Mouse (Mus musculus): Measurements from ENCODE around the gene Tmem190.

Gene Tmem190

DNA sequence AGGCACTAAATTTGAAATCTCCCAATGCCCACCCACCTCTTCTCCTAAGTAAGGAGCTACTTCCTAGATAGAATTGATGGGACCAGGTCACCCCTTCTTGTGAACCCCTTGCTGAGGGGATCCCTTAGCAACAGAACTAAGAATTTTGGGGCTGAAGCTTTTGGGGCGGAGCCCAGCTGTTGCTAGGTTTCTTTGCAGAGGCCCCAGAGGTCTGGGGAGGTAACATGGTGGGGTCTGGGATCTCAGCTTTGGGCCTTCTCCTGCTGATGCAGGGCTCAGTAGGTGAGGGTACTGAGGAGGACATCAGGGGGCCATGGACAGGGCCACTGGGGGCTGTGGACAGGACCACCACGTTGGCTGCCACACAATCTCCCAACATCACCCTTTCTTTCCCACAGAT lies at the start of gene Tmem190, which contains the start of gene Il11:
Gene Tmem190, plus strand, starts transcription at position 179 of the 400 bp plus-strand sequence.
Gene Il11, minus strand, starts transcription at position 101 of the 400 bp plus-strand sequence.
- DNase-seq, result no peak

DNA sequence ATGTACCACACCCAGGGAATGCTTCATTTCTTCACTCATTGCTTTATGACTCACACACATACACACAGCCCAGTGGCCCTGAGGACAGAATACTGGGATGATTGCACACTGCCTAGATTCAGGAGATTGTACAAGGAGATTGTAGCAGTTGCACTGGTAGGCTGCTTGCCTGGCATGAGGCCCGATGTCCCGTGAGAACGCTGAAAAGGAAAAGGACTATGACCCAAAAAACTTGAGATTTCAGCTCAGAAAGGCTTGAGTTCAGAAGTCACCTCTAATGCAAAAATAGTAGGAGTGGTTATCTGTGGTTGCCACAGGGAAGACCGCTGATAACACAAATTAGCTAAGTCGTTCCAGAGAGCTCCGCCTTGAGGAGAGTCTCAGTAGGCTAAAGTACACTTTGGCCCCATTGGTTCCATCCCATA lies 49.8 kb upstream of the Tmem190 start:
- DNase-seq, result no peak

DNA sequence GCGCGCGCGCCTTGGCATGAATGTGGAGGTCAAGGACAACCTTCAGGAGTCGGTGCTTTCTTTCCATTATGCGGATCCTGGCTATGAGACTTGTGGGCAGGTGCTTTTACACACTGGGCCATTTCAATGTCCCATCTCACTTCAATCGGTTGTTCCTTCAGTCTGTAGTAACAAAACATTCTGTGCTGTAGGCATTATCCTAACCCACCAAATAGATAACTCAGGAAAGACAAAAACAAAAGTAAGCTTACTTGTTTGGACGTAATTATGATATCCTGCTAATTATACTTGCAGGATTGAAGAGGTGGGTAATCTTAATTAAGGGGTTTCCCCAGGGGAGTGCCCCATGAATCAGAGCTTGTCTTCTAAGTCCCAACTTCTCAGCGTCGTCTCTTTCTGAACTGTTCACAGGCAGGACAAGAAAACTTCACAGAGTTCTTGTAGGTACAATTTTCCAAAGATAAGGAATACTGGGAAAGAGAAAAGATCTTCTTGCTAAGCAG lies 43.6 kb upstream of the Tmem190 start:
- DNase-seq, result no peak

DNA sequence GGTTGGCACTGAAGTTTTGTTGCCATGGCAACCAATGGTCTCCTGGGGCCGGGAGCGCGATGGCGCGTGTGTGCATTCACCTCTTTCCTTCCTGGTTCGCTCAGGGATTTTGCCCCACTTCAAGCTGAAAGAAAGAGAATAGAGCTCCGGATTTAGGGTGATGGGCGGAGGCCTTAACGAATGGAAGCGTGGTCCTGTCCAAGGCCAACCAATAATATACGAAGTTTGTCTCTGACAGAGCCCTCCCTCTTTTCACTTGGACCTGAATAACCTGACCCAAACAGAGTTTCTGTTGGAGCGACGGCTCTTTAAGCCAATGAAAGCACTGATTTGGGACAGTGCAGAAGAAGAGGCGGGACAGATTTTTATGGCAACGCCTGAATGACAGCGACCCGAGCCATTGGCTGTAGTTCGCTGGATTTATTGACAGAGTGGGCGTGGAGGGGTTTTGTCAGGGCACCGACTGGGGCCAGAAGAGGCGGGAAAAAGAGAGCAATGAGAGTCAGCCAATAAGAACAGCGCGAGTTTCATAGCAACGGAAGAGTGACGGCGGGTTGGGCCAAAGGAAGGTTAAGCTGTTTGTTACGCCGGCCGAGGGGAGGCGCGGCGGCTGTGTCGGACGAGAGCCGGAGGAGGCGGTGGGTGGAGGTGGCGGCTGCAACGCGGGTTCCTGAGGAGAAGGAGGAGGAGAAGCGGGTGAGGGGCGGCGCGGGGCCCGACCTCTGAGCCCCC lies 43.0 kb upstream of the Tmem190 start, which contains the start of gene Kmt5c:
Gene Kmt5c, plus strand, starts transcription at position 572 of the 732 bp plus-strand sequence.
- DNase-seq, result peak; percentile 100

DNA sequence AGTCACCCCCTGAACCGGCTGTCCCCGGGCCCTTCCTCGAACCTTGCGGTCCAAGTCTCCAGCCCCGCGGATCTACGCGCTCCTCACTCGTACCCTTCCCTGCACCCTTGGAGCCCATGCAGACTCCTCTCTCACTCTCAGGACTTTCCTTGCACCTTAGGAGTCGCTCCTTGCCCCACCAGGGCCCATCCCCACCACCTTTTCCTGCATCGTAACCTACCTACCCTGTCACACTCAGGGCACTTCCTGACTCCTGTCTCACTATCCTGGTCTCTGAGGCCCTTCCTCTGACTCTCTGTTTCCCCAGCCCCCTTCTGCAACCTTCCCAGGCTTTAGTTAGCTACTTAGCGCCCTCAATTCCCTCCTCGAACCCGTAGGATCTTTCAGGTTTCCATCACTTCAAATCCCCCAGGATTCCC lies 42.4 kb upstream of the Tmem190 start:
- DNase-seq, result no peak

DNA sequence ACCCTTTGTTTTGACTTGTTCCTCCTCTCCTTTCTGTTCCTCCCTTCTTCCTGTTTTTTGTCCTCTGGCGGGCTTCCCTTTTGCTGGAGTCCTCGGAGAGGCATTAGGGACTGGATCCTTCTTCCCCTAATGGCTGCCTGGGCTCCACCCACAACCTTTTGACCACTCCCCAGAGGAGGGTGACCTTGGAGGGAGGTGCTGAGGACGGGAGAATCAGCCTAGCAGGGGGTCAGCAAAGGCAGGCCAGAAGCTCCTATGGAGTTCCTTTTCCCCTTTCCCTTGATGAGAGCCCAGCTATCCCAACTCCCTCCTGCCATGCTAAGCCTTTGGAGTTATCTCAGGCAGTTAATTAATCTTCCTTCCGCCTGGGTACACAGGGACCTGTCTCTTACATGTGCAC lies 41.6 kb upstream of the Tmem190 start:
- DNase-seq, result peak; percentile 88

DNA sequence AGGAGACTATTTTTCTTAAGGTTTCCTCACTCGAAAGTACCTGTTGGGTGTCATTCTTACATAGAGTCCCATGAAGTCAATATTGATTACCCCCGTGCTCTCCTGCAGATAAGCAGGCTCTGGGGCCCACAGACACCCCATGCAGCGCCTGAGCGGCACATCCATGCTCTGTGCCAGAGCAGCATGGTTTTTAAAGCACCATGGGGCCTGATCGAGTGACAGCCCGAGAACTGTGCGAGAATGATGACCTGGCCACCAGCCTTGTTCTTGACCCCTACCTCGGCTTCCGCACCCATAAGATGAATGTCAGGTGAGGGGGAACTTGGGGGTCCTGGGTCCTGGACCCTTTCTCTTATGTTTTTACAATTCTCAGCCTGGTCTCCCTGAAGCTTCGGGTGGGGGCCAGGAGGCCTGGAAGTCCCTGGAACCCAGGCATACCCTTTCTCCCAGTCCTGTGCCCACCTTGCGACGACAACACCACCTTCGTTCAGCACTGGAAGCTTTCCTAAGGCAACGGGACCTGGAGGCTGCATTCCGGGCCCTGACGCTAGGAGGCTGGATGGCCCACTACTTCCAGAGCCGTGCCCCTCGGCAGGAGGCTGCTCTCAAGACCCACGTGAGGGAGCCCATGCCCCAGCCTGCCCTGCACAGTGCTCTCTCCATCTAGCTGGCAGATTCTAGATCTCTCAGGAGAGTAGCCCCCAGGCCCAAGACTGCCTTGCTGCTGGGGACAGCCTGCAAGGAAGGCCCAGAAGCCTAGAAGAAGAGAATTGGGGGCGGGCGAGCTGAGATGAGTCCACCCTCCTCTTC lies 40.9 kb upstream of the Tmem190 start:
- peak; percentile 63 for DNase-seq

DNA sequence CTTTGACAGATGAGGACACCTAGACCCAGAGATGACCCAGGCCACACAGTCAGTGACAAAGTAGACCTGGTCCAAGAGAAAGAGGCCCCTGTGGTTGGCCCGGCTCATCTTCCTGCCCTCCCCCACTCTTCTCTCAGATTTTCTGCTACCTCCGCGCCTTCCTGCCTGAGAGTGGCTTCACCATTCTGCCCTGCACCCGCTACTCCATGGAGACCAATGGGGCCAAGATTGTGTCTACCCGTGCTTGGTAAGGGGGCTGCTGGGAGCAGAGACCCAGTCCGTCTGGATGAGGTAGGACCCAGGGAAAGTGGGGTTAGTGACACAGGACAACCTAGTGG lies 40.3 kb upstream of the Tmem190 start:
- peak; percentile 53 for DNase-seq

DNA sequence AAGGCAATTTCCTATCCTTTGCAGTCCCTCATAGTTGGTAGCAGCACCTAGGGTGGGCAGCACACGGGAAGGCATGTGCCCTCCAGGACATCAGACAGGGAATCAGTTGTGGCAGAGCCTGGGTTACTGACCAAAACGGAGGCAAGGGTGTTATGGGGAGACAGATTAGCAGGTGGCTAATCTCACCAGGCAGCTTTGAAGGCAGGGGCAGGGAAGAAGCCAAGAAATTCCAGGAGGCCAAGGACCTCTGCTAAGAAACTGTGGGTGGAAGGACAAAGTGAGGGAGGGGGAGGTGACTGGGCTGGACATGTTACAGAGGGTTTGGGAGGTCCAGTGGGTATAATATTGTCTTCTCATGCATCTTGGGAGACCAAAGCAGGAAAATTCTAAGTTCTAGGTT lies 39.4 kb upstream of the Tmem190 start:
- DNase-seq, result no peak

DNA sequence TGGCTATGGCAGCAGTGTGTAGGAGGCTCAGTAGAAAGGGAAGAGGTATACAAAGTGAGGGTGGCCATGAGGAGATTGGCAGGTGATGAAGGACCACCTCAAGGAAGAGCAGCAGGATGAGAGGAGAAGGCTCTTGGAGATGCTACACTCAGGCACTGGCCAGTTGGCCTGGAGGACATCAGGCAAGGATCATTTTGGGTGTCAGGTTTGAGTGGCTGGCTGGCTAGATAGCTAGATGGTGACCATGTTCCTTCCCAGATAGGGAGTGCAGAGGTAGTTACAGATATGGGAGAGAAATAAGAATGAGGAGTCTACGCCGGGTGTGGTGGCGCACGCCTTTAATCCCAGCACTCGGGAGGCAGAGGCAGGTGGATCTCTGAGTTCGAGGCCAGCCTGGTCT lies 37.9 kb upstream of the Tmem190 start:
- DNase-seq, result no peak

DNA sequence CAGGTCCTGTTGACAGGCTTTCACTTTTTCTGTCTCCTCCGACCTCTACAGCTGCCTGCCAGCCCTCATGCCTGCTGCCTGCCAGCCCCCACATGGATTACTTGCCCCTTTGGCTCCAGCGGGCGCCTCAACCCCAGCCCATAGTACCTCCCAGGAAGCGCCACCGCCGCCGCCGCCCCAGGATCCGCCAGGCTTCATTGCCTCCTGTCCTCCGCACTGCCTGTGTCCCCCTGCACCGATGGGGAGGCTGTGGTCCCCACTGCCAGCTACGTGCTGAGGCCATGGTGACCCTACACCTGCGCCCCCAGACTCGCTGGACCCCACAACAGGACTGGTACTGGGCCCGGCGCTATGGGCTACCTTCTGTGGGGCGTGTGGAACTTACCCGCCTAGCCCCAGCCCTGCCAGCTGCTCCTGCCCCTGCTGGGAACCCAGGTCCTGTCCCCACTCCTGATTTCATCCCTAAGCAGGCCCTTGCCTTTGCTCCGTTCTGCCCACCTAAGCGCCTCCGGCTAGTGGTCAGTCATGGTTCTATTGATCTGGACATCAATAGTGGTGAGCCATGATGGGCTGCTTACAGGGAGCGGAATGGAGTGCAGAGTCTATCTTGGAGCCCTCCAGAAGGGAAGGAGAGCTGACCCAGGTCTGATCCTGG lies 36.3 kb upstream of the Tmem190 start:
- no peak for DNase-seq

DNA sequence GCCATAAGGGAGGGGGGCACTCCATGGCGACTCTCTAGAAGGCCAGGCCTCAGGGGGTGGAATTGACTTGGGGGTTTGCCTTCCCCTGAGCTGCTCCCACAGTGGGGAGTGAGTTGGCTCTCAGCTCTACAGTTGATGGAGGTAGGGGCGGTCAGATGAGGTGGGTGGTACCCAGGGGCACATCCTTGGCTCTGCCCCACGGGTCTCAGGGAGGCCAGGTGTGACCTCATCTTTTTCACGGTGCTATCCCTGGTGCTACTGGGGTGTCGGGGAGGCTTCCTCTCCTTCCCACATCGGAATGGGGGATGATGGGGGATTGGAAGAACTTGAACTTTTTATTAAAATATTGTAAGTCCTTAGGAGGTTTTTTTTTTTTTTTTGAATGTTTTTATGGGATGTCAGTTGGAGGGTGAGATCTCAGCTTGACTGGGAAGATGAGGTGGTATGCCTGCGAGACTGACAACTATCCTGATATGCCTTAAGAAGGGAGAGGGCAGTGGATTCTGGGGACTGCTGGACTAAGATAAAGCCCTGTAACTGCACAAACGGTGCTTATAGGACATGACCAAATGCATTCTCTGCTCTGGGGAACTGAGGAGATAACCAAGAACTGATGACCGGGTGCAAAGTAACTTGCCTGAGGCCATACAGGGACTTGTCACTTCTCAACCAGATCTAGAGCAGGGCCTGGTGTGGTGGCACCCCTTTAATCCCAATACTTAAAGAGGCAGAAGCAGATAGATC lies 35.4 kb upstream of the Tmem190 start:
- DNase-seq, result no peak

DNA sequence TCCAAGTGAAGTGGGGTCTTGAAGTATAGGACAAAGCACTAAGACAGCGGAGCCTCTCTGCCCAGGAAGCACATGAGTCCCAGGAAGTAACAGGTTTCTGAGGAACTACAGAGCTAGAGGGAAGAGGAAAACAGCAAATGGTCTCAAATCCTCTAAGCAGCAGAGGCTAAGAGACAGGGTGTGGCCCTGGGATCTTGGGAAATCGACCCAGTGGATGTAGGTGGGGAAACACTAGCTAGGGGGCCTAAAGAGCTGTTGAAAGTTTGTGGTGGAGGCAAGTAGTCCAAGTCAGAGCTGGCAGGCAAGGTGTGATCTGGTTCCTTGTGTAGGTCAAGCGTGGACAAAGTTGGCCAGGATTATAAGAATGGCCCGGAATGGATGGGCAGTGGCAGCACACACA lies 34.4 kb upstream of the Tmem190 start:
- DNase-seq, result no peak

DNA sequence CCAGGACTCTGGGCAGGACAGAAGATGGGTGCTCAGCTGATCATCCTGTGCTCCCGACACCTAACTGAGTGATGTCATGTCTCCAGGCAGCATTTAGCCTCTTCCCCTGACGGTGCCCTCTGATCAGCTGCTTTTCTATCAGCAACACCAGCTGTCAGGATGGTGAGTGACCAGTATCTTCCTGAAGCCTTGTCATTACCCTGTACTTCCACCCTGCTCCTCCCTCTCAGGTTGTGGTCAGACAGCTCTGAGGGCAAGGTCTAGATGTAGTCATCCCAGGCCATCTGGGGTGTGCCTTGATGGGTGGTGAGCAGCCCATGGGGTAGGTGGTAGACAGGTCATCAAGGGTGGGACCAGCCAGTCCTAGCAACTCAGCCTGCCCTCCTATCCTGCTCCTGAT lies 33.6 kb upstream of the Tmem190 start:
- DNase-seq, result no peak

DNA sequence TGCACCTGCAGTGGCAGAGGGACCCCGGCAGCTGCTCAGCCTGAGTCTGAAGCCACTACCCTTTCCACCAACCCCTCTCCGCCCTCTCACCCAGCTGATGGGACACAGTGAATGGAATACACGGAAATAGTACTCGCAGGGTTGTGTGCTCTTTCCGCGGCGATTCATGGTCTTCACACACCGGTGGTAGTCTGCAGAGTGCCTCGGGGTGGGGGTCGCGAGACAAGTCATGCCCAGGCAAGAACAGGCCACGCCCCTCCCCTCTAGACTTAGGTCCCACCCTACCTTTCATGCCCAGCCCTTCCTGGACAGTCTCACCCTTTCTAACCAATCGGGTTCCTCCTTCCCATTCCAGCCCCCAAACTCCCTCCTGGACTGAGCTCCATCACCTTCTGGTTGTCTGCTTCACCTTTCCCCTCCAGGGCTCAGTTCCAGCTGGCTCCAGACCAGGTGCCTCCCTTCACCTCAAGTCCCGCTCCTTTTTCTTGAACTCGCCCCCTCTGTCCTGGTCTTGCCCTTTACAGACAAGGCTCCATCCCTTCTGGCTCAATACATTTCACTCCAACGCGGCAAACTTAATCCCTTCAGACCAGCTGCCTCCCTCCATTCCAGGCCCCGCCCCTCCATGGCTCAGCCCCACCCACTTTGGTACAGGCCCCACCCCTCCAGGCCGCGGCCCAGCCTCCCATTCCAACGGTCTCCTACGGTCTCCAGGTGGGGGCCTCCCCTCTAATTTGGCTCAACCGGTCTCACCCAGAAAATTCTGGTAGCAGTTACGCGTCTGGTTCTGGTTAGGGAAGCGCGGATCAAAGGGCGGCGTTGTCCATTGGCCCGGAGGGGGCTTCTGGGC lies 30.5 kb upstream of the Tmem190 start:
- DNase-seq, result no peak

DNA sequence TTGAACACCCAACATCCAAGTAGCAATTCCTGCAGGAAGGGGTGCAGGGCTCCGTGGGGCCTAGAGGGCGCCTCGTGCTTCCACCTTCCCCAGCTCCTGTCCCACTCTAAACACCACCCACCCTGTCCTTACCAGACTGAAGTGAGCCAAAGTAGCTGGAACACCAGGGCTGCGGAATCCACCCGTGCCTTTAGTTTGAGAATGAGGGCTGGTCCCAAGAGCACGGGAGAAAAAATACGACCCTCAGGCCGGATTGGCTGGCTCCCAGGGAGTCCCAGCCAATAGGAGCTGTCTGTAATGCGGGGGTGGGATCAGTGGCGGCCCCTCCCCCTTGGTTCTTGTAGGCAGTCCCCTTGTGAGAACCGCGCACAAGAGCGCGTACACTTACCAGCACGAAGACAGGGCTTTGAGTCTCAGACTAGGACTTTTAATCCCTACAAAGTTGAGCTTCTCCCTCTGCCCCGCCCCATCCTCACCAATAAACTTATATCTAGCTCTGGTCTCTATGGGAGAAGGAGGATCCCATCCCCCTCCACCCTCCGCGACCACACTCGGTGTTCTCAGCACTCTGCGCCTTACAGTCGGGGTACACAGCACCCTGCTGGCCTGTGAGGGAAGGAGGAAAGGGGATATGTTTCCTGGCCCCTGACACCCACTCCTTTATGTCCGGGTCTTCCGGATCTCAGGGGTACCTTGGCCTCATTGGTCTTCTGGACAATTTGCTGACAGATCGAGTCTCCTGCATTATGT lies 29.7 kb upstream of the Tmem190 start, which contains the start of gene Cox6b2:
Gene Cox6b2, minus strand, starts transcription at position 274 of the 750 bp plus-strand sequence.
- no peak for DNase-seq

DNA sequence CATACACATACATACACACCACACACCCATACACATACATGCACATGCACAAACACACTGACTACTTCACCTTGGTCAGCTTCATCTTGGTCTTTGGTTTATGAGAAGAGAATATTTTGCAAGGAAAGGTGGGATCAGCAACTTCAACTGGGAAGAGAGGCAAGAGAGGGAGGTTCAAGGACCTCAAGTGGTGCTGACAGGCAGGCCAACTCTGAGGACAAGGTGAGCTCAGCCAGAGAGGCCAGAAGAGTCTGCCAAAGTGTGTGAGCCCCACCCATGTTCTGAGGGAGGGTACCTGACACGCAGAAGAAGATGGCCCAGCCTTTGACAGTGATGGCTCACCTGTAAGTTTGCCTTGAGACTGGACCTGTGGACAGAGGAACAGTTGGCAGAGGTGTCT lies 23.1 kb upstream of the Tmem190 start:
- no peak for DNase-seq

DNA sequence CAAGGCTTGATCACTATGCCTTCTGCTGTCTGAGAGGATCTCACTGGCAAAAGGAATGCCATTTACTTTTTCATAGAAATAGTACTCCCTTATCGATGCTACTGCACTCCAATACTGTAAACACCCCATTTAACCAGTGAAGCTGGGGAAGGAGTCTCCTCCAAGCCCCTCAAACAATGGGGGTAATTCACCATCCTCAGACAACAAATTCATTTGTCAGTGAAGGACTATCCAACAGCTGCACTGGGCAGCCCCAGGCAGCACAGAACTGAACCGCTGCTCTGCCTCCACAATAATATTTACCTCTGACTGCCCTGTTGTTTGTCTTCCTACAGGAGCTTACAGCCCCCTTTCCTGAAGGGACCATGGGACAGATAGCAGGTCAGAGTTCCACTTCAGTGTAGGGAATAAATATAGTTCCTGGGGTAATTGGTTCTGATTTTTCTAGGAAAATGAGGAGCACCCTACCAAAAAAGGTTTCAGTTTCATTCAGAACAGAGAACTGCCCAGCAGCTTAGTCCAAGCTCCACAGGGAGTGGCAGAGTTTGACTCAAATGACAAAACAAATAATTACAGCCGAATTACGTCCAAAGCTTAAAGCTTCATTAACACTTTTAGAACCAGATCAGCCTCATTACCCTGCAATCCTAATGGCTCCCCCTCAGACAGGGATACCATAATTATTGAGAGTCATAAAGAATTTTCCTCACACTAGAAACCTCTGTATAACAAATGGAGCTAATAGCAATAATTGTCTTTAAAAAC lies 17.6 kb upstream of the Tmem190 start:
- DNase-seq, result no peak

DNA sequence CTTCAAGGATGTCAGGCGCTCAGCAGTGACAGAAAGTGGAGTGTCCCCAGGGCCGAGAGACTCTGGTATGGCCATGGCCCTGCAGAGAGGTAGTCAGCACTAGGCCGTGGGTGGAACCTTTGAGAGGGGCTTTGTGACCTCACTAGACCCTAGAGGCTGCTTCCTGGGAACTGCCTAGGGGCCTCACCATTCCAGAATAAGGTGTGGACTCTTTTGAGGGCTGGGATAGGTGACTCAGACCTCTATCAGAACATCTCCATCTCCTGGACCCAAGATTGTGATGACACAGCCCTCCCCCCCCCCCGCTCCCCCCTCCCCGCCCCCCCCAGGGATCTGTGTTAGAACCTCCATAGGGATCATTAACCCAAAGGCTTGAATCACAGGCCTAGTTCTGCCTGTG lies 11.5 kb upstream of the Tmem190 start, which contains the start of gene Fam71e2:
Gene Fam71e2, minus strand, starts transcription at position 101 of the 400 bp plus-strand sequence.
- DNase-seq, result no peak

DNA sequence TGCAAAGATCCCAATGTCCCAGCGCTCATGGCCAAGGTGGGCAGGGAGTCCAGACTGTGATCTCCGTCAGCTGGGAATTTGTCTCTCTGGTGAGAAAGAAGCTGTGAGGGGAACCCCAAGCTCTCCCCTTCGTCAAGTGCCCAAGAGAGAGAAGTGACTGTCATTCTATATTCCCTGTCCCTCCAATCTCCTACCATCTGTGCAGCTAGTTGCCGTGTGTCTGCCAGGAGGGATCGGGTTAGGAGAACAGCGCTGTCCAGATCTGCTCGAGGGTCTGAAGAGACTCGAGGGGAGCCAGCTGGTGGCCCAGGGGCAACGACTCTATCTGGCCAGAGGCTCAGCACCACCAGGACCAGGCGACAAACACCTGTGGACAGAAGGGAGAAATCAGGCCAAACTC lies 6.6 kb upstream of the Tmem190 start:
- no peak for DNase-seq
